Comparison of ENCODE assay signal across 15 mouse cellular contexts in the genomic region with DNA sequence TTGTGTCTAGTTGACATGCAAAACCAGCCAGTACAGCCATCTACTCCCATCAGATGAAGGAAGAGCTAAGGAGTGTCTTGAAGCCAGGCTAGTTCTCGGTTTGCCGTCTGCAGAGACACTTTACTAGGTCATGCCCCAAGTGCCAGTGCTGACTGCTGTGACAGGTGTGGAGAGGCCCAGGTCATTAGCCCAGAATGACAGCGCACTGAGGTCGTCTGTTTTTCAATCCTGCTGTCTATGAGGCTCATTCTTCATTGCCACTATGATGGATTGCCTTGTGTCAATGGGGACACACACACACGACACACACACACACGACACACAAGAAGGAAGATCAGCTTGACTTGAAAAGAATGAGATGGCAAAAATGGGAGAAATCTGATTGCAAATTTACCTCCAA.
DNase-seq lines count a peak whose midpoint lies in the region; ATAC-seq and TF ChIP-seq lines count a peak whose summit lies in the region.
"Had no signal": no experiment of that assay in that cellular context is flagged by ENCODE, and none has a peak within 500 bp of the region (broad histone marks: within the 10 kb centered on the region; RNA-seq: fewer than 3 reads in every experiment).

No protein-coding gene starts in this region.

- no peaks in the 10 kb centered on the region for H3K36me3 ChIP-seq in neural tube, embryonic 15.5 days
- no peaks in the 10 kb centered on the region for H3K36me3 ChIP-seq in hindbrain, embryonic 12.5 days
- no peaks in the 10 kb centered on the region for H3K36me3 ChIP-seq in hindbrain, postnatal 0 days (ENCODE audit: insufficient read depth, low read length)
- H3K36me3 ChIP-seq in embryonic facial prominence, embryonic 10.5 days (replicated peaks), result no peaks in the 10 kb centered on the region
- H3K36me3 ChIP-seq: G1E; heart, embryonic 12.5 days; intestine, embryonic 15.5 days; midbrain, embryonic 13.5 days; stomach, embryonic 15.5 days had no signal

- TF ChIP-seq CTCF in hindbrain, postnatal 0 days (IDR thresholded peaks at IDR 0.05; ENCODE audit: low read depth), result no peak

- H3K27me3 ChIP-seq in neural tube, embryonic 15.5 days (replicated peaks), result no peaks in the 10 kb centered on the region
- no peaks in the 10 kb centered on the region for H3K27me3 ChIP-seq in hindbrain, embryonic 12.5 days
- no peaks in the 10 kb centered on the region for H3K27me3 ChIP-seq in hindbrain, postnatal 0 days (ENCODE audit: insufficient read depth, low read length)
- H3K27me3 ChIP-seq in embryonic facial prominence, embryonic 10.5 days (replicated peaks; ENCODE audit: low read depth, poor library complexity, severe bottlenecking), result no peaks in the 10 kb centered on the region
- H3K27me3 ChIP-seq: forebrain, embryonic 13.5 days; heart, embryonic 12.5 days; intestine, embryonic 15.5 days; midbrain, embryonic 13.5 days; stomach, embryonic 15.5 days had no signal

- ATAC-seq in neural tube, embryonic 15.5 days (ENCODE audit: low FRiP score), result no peak
- peak; percentile 64; the same call in 1 of the 2 replicates for ATAC-seq in hindbrain, embryonic 12.5 days (ENCODE audit: low FRiP score)
- peak; percentile 27; the same call in 1 of the 2 replicates for ATAC-seq in hindbrain, postnatal 0 days
- ATAC-seq: forebrain, embryonic 13.5 days; intestine, embryonic 15.5 days had no signal

- peak; percentile 14 for DNase-seq in neural tube, embryonic 10.5 days (ENCODE audit: extremely low spot score, low spot score)
- no peak for DNase-seq in hindbrain, postnatal 0 days (ENCODE audit: low spot score)
- no peak for DNase-seq in embryonic facial prominence, embryonic 10.5 days (ENCODE audit: low spot score)
- DNase-seq in thymus, postnatal 10 days (ENCODE audit: low spot score in 2 of 2), result no peak
- DNase-seq: adrenal gland, adult 8-10 months; cerebellum, adult 2 months had no signal

- H3K4me1 ChIP-seq in neural tube, embryonic 15.5 days, result no peaks in the 10 kb centered on the region
- peaks cover 3% of the 10 kb centered on the region; the same call in 1 of the 2 replicates for H3K4me1 ChIP-seq in hindbrain, embryonic 12.5 days
- no peaks in the 10 kb centered on the region for H3K4me1 ChIP-seq in hindbrain, postnatal 0 days (ENCODE audit: insufficient read depth, low read length)
- H3K4me1 ChIP-seq in embryonic facial prominence, embryonic 10.5 days, result no peaks in the 10 kb centered on the region
- H3K4me1 ChIP-seq: forebrain, embryonic 13.5 days; intestine, embryonic 15.5 days; stomach, embryonic 15.5 days had no signal

- no peak overlapping the region for H3K4me2 ChIP-seq in neural tube, embryonic 15.5 days
- no peak overlapping the region for H3K4me2 ChIP-seq in hindbrain, embryonic 12.5 days (replicated peaks)
- no peak overlapping the region for H3K4me2 ChIP-seq in hindbrain, postnatal 0 days (ENCODE audit: low read depth, low read length)
- H3K4me2 ChIP-seq: forebrain, embryonic 13.5 days; heart, embryonic 12.5 days; intestine, embryonic 15.5 days; midbrain, embryonic 13.5 days; stomach, embryonic 15.5 days had no signal

- WGBS in neural tube, embryonic 15.5 days, result 62% methylated on average over 6 of the region's 6 CpGs
- 53% methylated on average over 6 of the region's 6 CpGs for WGBS in hindbrain, embryonic 12.5 days
- 67% methylated on average over 6 of the region's 6 CpGs for WGBS in hindbrain, postnatal 0 days
- 83% methylated on average over 6 of the region's 6 CpGs for WGBS in embryonic facial prominence, embryonic 10.5 days

- no peak overlapping the region for H3K9ac ChIP-seq in neural tube, embryonic 15.5 days (replicated peaks)
- H3K9ac ChIP-seq in hindbrain, embryonic 12.5 days, result no peak overlapping the region
- H3K9ac ChIP-seq in hindbrain, postnatal 0 days (replicated peaks; ENCODE audit: low read length), result no peak overlapping the region
- H3K9ac ChIP-seq: forebrain, embryonic 13.5 days; heart, embryonic 12.5 days; intestine, embryonic 15.5 days; midbrain, embryonic 13.5 days; stomach, embryonic 15.5 days had no signal

- no peaks in the 10 kb centered on the region for H3K9me3 ChIP-seq in neural tube, embryonic 15.5 days (replicated peaks)
- no peaks in the 10 kb centered on the region for H3K9me3 ChIP-seq in hindbrain, embryonic 12.5 days (replicated peaks)
- H3K9me3 ChIP-seq in hindbrain, postnatal 0 days (ENCODE audit: low read length), result no peaks in the 10 kb centered on the region
- H3K9me3 ChIP-seq in embryonic facial prominence, embryonic 10.5 days, result no peaks in the 10 kb centered on the region
- H3K9me3 ChIP-seq: forebrain, embryonic 13.5 days; G1E; heart, embryonic 12.5 days; intestine, embryonic 15.5 days; midbrain, embryonic 13.5 days; stomach, embryonic 15.5 days had no signal

- no peak overlapping the region for H3K4me3 ChIP-seq in neural tube, embryonic 15.5 days (replicated peaks)
- no peak overlapping the region for H3K4me3 ChIP-seq in hindbrain, embryonic 12.5 days
- H3K4me3 ChIP-seq in hindbrain, postnatal 0 days (ENCODE audit: low read length), result no peak overlapping the region
- H3K4me3 ChIP-seq in embryonic facial prominence, embryonic 10.5 days, result no peak overlapping the region
- H3K4me3 ChIP-seq: forebrain, embryonic 13.5 days; heart, embryonic 12.5 days; intestine, embryonic 15.5 days; midbrain, embryonic 13.5 days; stomach, embryonic 15.5 days had no signal

- no peak overlapping the region for H3K27ac ChIP-seq in neural tube, embryonic 15.5 days (replicated peaks)
- 0 out of 2 replicates have a peak overlapping the region, but pooled peaks have one; percentile 23 for H3K27ac ChIP-seq in hindbrain, embryonic 12.5 days
- no peak overlapping the region for H3K27ac ChIP-seq in hindbrain, postnatal 0 days
- no peak overlapping the region for H3K27ac ChIP-seq in embryonic facial prominence, embryonic 10.5 days (replicated peaks)
- H3K27ac ChIP-seq: forebrain, embryonic 13.5 days; intestine, embryonic 15.5 days; kidney, postnatal 0 days; midbrain, embryonic 13.5 days; stomach, embryonic 15.5 days had no signal
